9 mouse cellular contexts compared by ENCODE assay signal in the genomic region with DNA sequence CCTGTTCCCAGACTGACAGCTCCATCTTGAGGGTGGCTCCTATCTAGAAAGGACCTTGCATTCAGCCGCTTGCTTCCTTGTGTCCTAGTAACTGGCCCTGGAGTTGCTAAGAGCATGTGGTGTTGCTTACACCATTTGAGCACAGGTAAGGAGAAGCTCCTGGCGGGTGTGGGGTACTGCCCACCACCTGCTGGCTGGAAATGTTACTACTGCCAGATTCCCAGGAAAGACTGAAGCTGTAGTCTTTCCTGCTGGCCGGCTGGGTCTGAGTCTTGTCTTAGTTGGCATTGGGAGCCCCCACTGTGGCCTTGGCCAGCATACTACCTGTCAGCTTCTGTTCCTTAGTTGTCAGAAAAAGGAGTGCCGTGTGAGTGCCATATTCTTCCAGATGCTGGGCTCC. TPM values are rescaled to one million over a fixed set of nuclear protein-coding genes. Genes with fewer than 3 reads are reported as not detected.
A peak's percentile ranks its signal among the peaks of the same experiment; 100 is the strongest.
DNase-seq lines count a peak whose midpoint lies in the region; ATAC-seq and TF ChIP-seq lines count a peak whose summit lies in the region.
"Had no signal": no experiment of that assay in that cellular context is flagged by ENCODE, and none has a peak within 500 bp of the region (broad histone marks: within the 10 kb centered on the region; RNA-seq: fewer than 3 reads in every experiment).

No protein-coding gene starts in this region.

- TF ChIP-seq CTCF in forebrain, postnatal 0 days (IDR thresholded peaks at IDR 0.05; ENCODE audit: low read depth): peak; percentile 46
- TF ChIP-seq CTCF in embryonic fibroblast, embryonic 13.5 days (IDR thresholded peaks at IDR 0.05; ENCODE audit: borderline replicate concordance, insufficient read depth, low read length): no peak

- H3K4me2 ChIP-seq in forebrain, postnatal 0 days (ENCODE audit: low read depth): no peak overlapping the region
- no peak overlapping the region for H3K4me2 ChIP-seq in forebrain, embryonic 15.5 days (replicated peaks)
- H3K4me2 ChIP-seq in midbrain, embryonic 14.5 days (ENCODE audit: low read length): no peak overlapping the region
- H3K4me2 ChIP-seq in midbrain, embryonic 15.5 days: no peak overlapping the region
- peak overlapping the region; percentile 98 for H3K4me2 ChIP-seq in lung, embryonic 16.5 days (ENCODE audit: low read depth, low read length)

- H3K27me3 ChIP-seq in forebrain, postnatal 0 days (ENCODE audit: insufficient read depth, low read length): 0 out of 2 replicates have a peak, but pooled peaks cover 3% of the 10 kb centered on the region
- H3K27me3 ChIP-seq in forebrain, embryonic 15.5 days: peaks cover 25% of the 10 kb centered on the region
- peaks cover 24% of the 10 kb centered on the region; the same call in 1 of the 2 replicates for H3K27me3 ChIP-seq in midbrain, embryonic 14.5 days (ENCODE audit: control insufficient read depth, insufficient read depth, low read length)
- peaks cover 24% of the 10 kb centered on the region for H3K27me3 ChIP-seq in midbrain, embryonic 15.5 days (replicated peaks)
- no peaks in the 10 kb centered on the region for H3K27me3 ChIP-seq in lung, embryonic 16.5 days (ENCODE audit: control insufficient read depth, insufficient read depth, low read depth, low read length)

- no peak for ATAC-seq in forebrain, postnatal 0 days
- no peak for ATAC-seq in forebrain, embryonic 15.5 days (replicated peaks)
- ATAC-seq in midbrain, embryonic 14.5 days (ENCODE audit: low FRiP score, low TSS enrichment): no peak
- no peak for ATAC-seq in midbrain, embryonic 15.5 days (replicated peaks)
- no peak for ATAC-seq in lung, embryonic 16.5 days (ENCODE audit: low read depth)

- H3K4me3 ChIP-seq in forebrain, postnatal 0 days (ENCODE audit: low read depth, low read length): no peak overlapping the region
- H3K4me3 ChIP-seq in forebrain, embryonic 15.5 days: no peak overlapping the region
- H3K4me3 ChIP-seq in midbrain, embryonic 14.5 days (replicated peaks; ENCODE audit: low read depth, low read length): no peak overlapping the region
- no peak overlapping the region for H3K4me3 ChIP-seq in midbrain, embryonic 15.5 days
- H3K4me3 ChIP-seq in embryonic fibroblast, embryonic 13.5 days (ENCODE audit: insufficient read depth, low read length): no peak overlapping the region
- no peak overlapping the region for H3K4me3 ChIP-seq in lung, embryonic 16.5 days (ENCODE audit: low read length)

- 55% methylated on average over 4 of the region's 4 CpGs for WGBS in forebrain, postnatal 0 days
- WGBS in forebrain, embryonic 15.5 days: 53% methylated on average over 4 of the region's 4 CpGs
- WGBS in midbrain, embryonic 14.5 days: 58% methylated on average over 4 of the region's 4 CpGs
- WGBS in midbrain, embryonic 15.5 days: 61% methylated on average over 4 of the region's 4 CpGs
- WGBS in lung, embryonic 16.5 days: 49% methylated on average over 4 of the region's 4 CpGs

- DNase-seq in forebrain, postnatal 0 days: no peak
- peak; percentile 36 for DNase-seq in midbrain, embryonic 14.5 days
- no peak for DNase-seq in spleen, postnatal 10 days (ENCODE audit: low spot score in 2 of 2)
- DNase-seq in adrenal gland, adult 8-10 months: no peak
- DNase-seq: adrenal gland, adult 2 months had no signal

- H3K9me3 ChIP-seq in forebrain, postnatal 0 days (ENCODE audit: low read length): no peaks in the 10 kb centered on the region
- H3K9me3 ChIP-seq in forebrain, embryonic 15.5 days: no peaks in the 10 kb centered on the region
- no peaks in the 10 kb centered on the region for H3K9me3 ChIP-seq in midbrain, embryonic 14.5 days (ENCODE audit: control insufficient read depth, low read length)
- no peaks in the 10 kb centered on the region for H3K9me3 ChIP-seq in midbrain, embryonic 15.5 days
- no peaks in the 10 kb centered on the region for H3K9me3 ChIP-seq in lung, embryonic 16.5 days (ENCODE audit: control insufficient read depth, low read length)

- no peak overlapping the region for H3K27ac ChIP-seq in forebrain, postnatal 0 days (ENCODE audit: low read depth, low read length)
- H3K27ac ChIP-seq in forebrain, embryonic 15.5 days (replicated peaks): no peak overlapping the region
- no peak overlapping the region for H3K27ac ChIP-seq in midbrain, embryonic 14.5 days (replicated peaks; ENCODE audit: low read depth, low read length)
- no peak overlapping the region for H3K27ac ChIP-seq in midbrain, embryonic 15.5 days
- H3K27ac ChIP-seq in embryonic fibroblast, embryonic 13.5 days (ENCODE audit: insufficient read depth, low read length): no peak overlapping the region
- no peak overlapping the region for H3K27ac ChIP-seq in lung, embryonic 16.5 days (ENCODE audit: low read length)

- no peaks in the 10 kb centered on the region for H3K36me3 ChIP-seq in forebrain, postnatal 0 days (ENCODE audit: insufficient read depth)
- no peaks in the 10 kb centered on the region for H3K36me3 ChIP-seq in forebrain, embryonic 15.5 days
- H3K36me3 ChIP-seq in midbrain, embryonic 14.5 days (ENCODE audit: control insufficient read depth, insufficient read depth, low read length): no peaks in the 10 kb centered on the region
- no peaks in the 10 kb centered on the region for H3K36me3 ChIP-seq in midbrain, embryonic 15.5 days (replicated peaks)
- 0 out of 2 replicates have a peak, but pooled peaks cover 2% of the 10 kb centered on the region for H3K36me3 ChIP-seq in lung, embryonic 16.5 days (ENCODE audit: control insufficient read depth, insufficient read depth, low read length)

- 0 out of 2 replicates have a peak, but pooled peaks have one; percentile 6 for TF ChIP-seq POLR2A in embryonic fibroblast, embryonic 13.5 days (IDR thresholded peaks at IDR 0.05; ENCODE audit: low read depth, low read length)

- H3K4me1 ChIP-seq in forebrain, postnatal 0 days (ENCODE audit: insufficient read depth): no peaks in the 10 kb centered on the region; the same call in 1 of the 2 replicates
- H3K4me1 ChIP-seq in forebrain, embryonic 15.5 days: peaks cover 14% of the 10 kb centered on the region
- H3K4me1 ChIP-seq in midbrain, embryonic 14.5 days (ENCODE audit: control insufficient read depth, insufficient read depth, low read length): peaks cover 4% of the 10 kb centered on the region; the same call in 1 of the 2 replicates
- H3K4me1 ChIP-seq in midbrain, embryonic 15.5 days: peaks cover 16% of the 10 kb centered on the region; the same call in 1 of the 2 replicates
- H3K4me1 ChIP-seq in embryonic fibroblast, embryonic 13.5 days (ENCODE audit: control insufficient read depth, insufficient read depth, low read length): no peaks in the 10 kb centered on the region
- H3K4me1 ChIP-seq in lung, embryonic 16.5 days (replicated peaks; ENCODE audit: control insufficient read depth, insufficient read depth, low read length): peaks cover 20% of the 10 kb centered on the region; the same call in 1 of the 2 replicates

- no peak overlapping the region for H3K9ac ChIP-seq in forebrain, postnatal 0 days
- H3K9ac ChIP-seq in forebrain, embryonic 15.5 days (replicated peaks): no peak overlapping the region
- no peak overlapping the region for H3K9ac ChIP-seq in midbrain, embryonic 14.5 days (replicated peaks; ENCODE audit: low read length)
- H3K9ac ChIP-seq in midbrain, embryonic 15.5 days: no peak overlapping the region
- no peak overlapping the region for H3K9ac ChIP-seq in lung, embryonic 16.5 days (ENCODE audit: low read length)

RNA-seq across cellular contexts. Expression of gene Sned1, which starts 2.6 kb away (rescaled TPM):
- total RNA-seq in forebrain, postnatal 0 days (2014; rRNA removed): 6.2 and 10.6 TPM in 2 replicates
- 1.1 and 2.8 TPM in 2 replicates for polyA plus RNA-seq in forebrain, postnatal 0 days (2015; fragmentation: Nextera tagmentation; extraction: Ambion mirVana)
- polyA plus RNA-seq in forebrain, embryonic 15.5 days (2015; fragmentation: Nextera tagmentation; extraction: Ambion mirVana): 3.7 and 3.9 TPM in 2 replicates
- 3.0 and 7.2 TPM in 2 replicates for polyA plus RNA-seq in midbrain, embryonic 14.5 days (2014; fragmentation: Nextera tagmentation; extraction: Ambion mirVana)
- 8.7 and 12.5 TPM in 2 replicates for polyA plus RNA-seq in midbrain, embryonic 15.5 days (2015; fragmentation: Nextera tagmentation; extraction: Ambion mirVana)
- 21.8 and 35.2 TPM in 2 replicates for polyA plus RNA-seq in embryonic fibroblast, embryonic 13.5 days (2011; ENCODE audit: insufficient read length, low read depth, missing spikeins)
- 20.2 and 22.6 TPM in 2 replicates for polyA plus RNA-seq in lung, embryonic 16.5 days (2015; fragmentation: Nextera tagmentation; extraction: Ambion mirVana)
- 10 to 100 TPM; 22.2 to 31.9 (median 26.0) TPM for total RNA-seq in adrenal gland, adult 8-10 months (2022)
